Mouse (Mus musculus) neural tube, embryonic 15.5 days (tissue): ENCODE measurements around the gene Tapbpl. TPM values are rescaled to one million over a fixed set of nuclear protein-coding genes. Genes with fewer than 3 reads are reported as not detected.

Experiments
- ATAC-seq: fragments of 200-750 bp; cut with Nextera tagmentation; 2 replicates; pipeline ENCODE4 v1.8.0; 2017; ENCODE audit warnings: mild to moderate bottlenecking, moderate TSS enrichment, moderate library complexity; ENCODE audit not compliant: low FRiP score
- H3K27ac ChIP-seq: fragments of 300-500 bp; sonication (generic); replicated peaks from 2 replicates; pipeline ENCODE4 v1.5.1; 2015; ENCODE audit warnings: mild to moderate bottlenecking, inconsistent platforms
- H3K27me3 ChIP-seq: fragments of 300-500 bp; sonication (generic); replicated peaks from 2 replicates; pipeline ENCODE4 v1.6.1; 2015; ENCODE audit warnings: inconsistent platforms
- H3K36me3 ChIP-seq: fragments of 300-500 bp; sonication (generic); 2 replicates; pipeline ENCODE4 v1.6.1; 2015; ENCODE audit warnings: inconsistent platforms
- H3K4me1 ChIP-seq: fragments of 300-500 bp; sonication (generic); 2 replicates; pipeline ENCODE4 v1.6.1; 2015; ENCODE audit warnings: inconsistent platforms
- H3K4me2 ChIP-seq: fragments of 300-500 bp; sonication (generic); 2 replicates; pipeline ENCODE4 v1.6.1; 2015; ENCODE audit warnings: inconsistent platforms, mild to moderate bottlenecking, moderate library complexity
- H3K4me3 ChIP-seq: fragments of 300-500 bp; sonication (generic); replicated peaks from 2 replicates; pipeline ENCODE4 v1.5.1; 2015; ENCODE audit warnings: mild to moderate bottlenecking, inconsistent platforms
- H3K9ac ChIP-seq: fragments of 300-500 bp; sonication (generic); replicated peaks from 2 replicates; pipeline ENCODE4 v1.6.1; 2015; ENCODE audit warnings: mild to moderate bottlenecking, inconsistent platforms
- H3K9me3 ChIP-seq: fragments of 300-500 bp; sonication (generic); replicated peaks from 2 replicates; pipeline ENCODE4 v1.6.1; 2016; ENCODE audit warnings: inconsistent platforms
- WGBS: fragments of 180-500 bp; shearing (Covaris S2); methylation state at CpG from one replicate; pipeline ENCODE4 v1.1.7; 2015; ENCODE audit warnings: mixed read lengths; 5-methylcytosine and 5-hydroxymethylcytosine counted together
- polyA plus RNA-seq: library from polyadenylated mRNA; unstranded; fragments of >200 nt; fragmentation: Nextera tagmentation; extraction: Ambion mirVana; gene quantifications from 2 replicates; pipeline ENCODE4 v1.2.1, GENCODE M21; 2015

Gene Tapbpl
- polyA plus RNA-seq, 1 experiment from 2014 or later: 7.1 TPM

DNA sequence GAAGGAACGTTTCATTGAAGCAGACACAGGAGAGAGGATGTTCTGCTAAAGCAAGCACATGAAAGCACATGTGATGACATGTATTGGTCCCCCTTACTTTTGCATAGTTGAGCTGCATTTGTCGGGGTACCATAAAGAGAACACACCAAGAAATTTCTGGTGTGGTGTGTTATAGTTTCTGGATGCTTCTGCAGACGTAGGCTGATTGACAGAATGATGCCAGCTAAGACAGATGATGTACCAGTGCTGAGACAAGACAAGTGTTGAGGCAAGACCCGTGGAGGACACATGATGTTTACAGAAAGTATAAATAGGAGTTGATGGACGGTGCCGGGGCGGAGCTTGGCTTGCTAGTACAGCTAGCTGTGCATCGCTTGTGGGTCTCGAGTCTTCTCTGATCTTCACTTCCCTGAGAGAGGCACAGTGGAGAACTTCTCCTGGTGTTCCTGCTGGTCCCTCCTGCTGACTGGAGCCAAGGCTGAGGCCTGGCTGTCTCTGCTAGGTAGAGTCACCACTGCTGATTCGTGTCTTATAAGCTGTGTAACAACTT, 28.4 kb upstream of the Tapbpl start:
- Histone ChIP-seq H3K4me2 (no peak overlapping the region), H3K9ac (no peak overlapping the region), H3K4me3 (no peak overlapping the region), H3K36me3 (no peaks in the 10 kb centered on the region), H3K27me3 (no peaks in the 10 kb centered on the region), H3K4me1 (no peaks in the 10 kb centered on the region), H3K9me3 (no peaks in the 10 kb centered on the region), H3K27ac (no peak overlapping the region)
- 84% methylated on average over 10 of the region's 10 CpGs for WGBS
- no peak for ATAC-seq

DNA sequence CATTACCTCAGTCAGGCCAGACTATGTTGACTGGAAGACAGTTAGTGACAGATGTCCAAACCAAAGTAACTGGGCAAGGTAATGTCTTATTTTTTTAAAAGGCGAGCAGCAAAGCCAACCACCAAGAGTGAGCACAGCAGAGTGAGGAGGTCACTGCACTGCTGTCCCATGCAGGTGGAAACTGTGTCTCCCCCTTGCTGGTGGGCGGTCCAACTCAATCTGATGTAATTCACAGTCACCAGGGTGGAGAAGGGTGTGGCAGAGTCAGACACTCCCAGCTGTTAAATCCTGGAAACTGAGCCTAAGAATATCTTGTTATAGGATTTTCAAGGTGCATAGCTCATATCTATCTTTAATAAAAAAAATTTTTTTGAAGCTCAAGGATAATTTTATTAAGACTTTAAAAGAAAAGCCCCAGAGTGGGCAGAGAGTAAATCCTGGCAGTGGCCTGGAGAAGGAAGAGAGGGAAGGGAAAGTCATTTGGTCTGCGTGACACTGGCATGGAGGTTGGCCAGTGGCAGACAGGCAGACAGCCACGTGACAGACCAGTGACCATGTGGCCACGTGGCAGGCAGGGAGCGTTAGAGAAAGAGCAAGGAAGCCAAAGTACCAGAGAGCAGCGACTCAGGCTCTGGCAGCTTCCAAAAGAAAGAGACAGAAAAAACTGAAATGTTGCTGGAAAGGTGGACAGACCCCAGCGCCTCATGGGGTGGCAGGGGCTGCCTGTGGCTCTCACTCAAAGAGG, 24.7 kb upstream of the Tapbpl start:
- WGBS: 82% methylated on average over 8 of the region's 8 CpGs
- ATAC-seq: no peak
- H3K9me3 ChIP-seq: no peaks in the 10 kb centered on the region
- no peak overlapping the region for H3K27ac ChIP-seq
- no peaks in the 10 kb centered on the region for H3K27me3 ChIP-seq
- no peaks in the 10 kb centered on the region for H3K4me1 ChIP-seq
- H3K9ac ChIP-seq: no peak overlapping the region
- no peak overlapping the region for H3K4me3 ChIP-seq
- no peak overlapping the region for H3K4me2 ChIP-seq
- H3K36me3 ChIP-seq: no peaks in the 10 kb centered on the region

DNA sequence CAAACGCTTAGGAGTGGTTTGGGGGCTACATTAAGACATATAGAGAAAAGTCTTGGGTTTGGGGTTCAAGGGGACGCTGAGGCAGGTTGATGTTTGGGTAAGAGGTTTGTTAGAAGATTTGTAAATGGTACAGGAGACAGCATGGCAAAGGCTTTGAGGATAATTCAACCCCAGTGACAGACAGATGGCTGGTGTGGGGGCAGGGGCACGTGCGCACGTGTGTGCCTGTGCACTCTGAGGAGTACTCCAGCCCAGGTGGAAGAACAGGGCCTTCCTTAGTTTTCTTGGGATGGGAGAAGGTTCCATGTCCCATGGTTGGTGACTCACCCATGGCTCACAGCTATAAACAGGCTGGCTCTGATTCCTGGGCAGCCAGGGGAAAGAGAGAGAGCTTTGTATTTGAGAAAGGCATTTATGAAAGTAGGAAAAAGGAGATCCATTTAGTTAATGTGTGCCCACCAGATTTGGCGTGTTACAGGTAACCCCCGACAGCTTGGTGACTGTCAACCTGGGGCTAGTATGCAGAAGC, 23.9 kb upstream of the Tapbpl start:
- ATAC-seq: no peak
- Histone ChIP-seq H3K27me3 (no peaks in the 10 kb centered on the region), H3K9ac (no peak overlapping the region), H3K4me1 (no peaks in the 10 kb centered on the region), H3K9me3 (no peaks in the 10 kb centered on the region), H3K36me3 (no peaks in the 10 kb centered on the region), H3K27ac (no peak overlapping the region), H3K4me3 (no peak overlapping the region), H3K4me2 (no peak overlapping the region)
- WGBS: 91% methylated on average over 7 of the region's 7 CpGs

DNA sequence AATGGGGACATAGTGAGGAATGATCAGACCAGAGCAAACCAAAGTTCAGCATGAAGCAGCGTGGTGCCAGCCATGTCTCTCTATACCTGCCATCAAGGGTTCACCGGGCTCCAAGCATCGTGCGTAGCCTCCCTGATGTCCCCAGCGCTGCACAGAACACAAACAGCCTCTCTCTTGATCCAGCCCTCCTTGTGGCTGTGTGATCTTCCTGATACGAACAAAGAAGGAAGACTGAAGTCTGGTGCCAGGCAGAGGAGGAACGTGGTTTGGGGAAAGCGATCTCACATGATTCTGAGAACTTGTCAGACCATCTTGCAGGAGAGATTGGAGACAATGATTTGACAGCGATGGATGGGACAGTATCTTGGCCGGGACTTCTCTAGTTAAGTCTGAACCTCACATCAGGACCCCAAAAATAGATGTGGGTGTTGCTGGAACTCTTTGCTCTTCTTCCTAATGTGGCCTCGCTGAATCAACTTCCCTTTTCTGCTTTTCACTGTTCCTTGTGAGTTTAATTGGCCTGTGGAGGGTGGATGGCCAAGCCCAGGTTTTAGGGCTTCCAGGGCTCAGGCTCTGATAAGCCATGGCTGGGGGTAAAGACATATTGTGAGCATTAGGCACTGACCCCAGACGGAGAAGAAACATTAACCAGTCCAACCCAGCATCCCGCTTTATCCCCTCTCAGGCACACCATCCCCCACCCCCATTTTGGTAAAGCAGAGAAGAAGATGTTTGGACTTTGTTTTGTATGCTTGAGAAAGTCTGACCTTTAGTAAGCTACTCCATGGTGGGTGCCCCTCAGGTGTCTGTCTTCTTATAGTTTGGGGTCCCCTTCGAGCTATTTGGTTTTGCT, 22.4 kb upstream of the Tapbpl start:
- Histone ChIP-seq H3K27me3 (no peaks in the 10 kb centered on the region), H3K27ac (no peak overlapping the region), H3K36me3 (no peaks in the 10 kb centered on the region), H3K9me3 (no peaks in the 10 kb centered on the region), H3K4me1 (no peaks in the 10 kb centered on the region), H3K4me3 (no peak overlapping the region), H3K4me2 (no peak overlapping the region), H3K9ac (no peak overlapping the region)
- 84% methylated on average over 14 of the region's 14 CpGs for WGBS
- ATAC-seq: no peak

DNA sequence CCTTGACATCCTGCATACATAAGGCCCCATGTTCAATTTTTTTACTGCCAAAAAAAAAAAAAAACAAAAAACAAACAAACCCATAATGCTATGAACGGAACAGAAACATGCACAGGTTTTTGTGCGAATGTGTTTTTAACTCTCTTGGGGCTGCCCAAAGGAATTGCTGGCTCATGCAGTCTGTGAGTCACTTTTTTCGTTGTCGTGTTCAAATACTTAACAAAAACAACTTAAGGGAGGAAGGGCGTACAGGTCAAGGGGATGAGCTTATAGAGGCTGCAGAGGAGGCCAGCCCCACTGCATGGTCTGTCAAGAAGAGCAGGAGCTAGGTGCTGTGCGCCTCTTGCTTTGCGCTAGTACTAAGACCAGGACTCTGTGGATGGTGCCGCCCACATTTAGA, 21.1 kb upstream of the Tapbpl start:
- no peaks in the 10 kb centered on the region for H3K4me1 ChIP-seq
- H3K4me2 ChIP-seq: no peak overlapping the region
- ATAC-seq: no peak
- H3K4me3 ChIP-seq: no peak overlapping the region
- no peak overlapping the region for H3K9ac ChIP-seq
- H3K9me3 ChIP-seq: no peaks in the 10 kb centered on the region
- 95% methylated on average over 8 of the region's 8 CpGs for WGBS
- H3K27me3 ChIP-seq: no peaks in the 10 kb centered on the region
- no peak overlapping the region for H3K27ac ChIP-seq
- H3K36me3 ChIP-seq: no peaks in the 10 kb centered on the region

DNA sequence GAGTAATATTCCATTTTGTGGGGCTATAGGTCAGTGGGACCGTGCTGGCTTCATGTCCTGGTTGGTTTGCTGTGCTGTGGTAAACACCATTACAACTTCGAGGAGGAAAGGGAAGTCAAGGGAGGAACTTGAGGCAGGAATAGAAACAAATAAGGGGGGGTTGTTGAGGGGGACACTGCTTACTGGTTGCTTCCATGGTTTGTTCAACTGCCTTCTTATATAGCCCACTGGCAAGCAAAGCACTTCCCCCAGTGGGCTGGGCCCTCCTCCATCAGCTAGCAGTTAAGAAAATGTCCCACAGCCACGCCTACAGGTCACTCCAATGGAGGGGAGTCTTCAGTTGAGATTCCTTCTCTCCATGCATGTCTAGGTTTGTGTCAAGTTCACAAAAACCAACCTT, 20.6 kb upstream of the Tapbpl start:
- no peak overlapping the region for H3K4me3 ChIP-seq
- H3K27ac ChIP-seq: no peak overlapping the region
- no peak for ATAC-seq
- 92% methylated on average over 3 of the region's 3 CpGs for WGBS
- H3K4me1 ChIP-seq: no peaks in the 10 kb centered on the region
- no peak overlapping the region for H3K9ac ChIP-seq
- H3K36me3 ChIP-seq: no peaks in the 10 kb centered on the region
- H3K9me3 ChIP-seq: no peaks in the 10 kb centered on the region
- no peaks in the 10 kb centered on the region for H3K27me3 ChIP-seq
- no peak overlapping the region for H3K4me2 ChIP-seq

DNA sequence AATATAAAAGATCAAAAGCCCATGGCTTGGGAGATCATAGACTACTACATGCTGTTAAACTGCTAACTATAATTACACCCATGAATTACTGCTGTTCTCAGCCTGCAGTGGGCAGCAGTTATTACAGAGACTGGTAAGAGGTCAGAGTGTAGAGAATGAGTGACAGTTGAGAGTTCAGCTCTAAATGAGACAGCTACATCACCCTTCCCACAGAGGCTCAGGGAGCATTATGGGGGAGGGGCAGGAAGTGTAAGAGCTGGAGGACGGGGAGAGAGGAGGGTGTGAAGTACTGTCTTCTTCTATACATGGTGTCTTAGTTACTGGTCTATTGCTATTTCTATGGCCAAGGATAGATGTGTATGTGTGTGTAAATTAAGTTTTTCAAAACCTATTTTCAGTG, 12.9 kb upstream of the Tapbpl start:
- Histone ChIP-seq H3K4me1 (no peaks in the 10 kb centered on the region), H3K9me3 (no peaks in the 10 kb centered on the region), H3K36me3 (no peaks in the 10 kb centered on the region), H3K27me3 (no peaks in the 10 kb centered on the region), H3K4me3 (no peak overlapping the region), H3K27ac (no peak overlapping the region), H3K9ac (no peak overlapping the region), H3K4me2 (no peak overlapping the region)
- WGBS: 33% methylated on average over 1 of the region's 1 CpGs
- no peak for ATAC-seq

DNA sequence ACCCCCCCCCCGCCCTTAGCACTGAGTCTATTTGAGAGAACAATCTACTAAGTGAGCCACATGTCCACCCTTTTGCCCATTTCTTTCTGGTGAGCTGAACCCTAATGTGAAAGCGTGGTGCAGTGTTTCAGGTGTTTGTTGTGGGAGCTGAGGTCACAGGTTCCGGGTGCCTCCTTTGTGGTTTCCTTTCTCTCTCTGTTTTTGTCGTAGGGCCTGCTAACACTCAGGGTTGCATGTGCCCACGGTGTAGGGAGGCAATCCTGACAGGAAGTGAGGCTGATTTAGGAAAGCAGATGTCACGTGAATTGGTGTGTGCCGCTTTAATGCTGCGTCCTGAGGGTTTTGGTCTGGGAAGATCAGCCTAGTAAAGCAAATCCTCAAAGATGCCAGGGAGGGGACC, 9.9 kb upstream of the Tapbpl start:
- no peak for ATAC-seq
- no peaks in the 10 kb centered on the region for H3K4me1 ChIP-seq
- no peak overlapping the region for H3K9ac ChIP-seq
- H3K27me3 ChIP-seq: no peaks in the 10 kb centered on the region
- H3K27ac ChIP-seq: no peak overlapping the region
- no peaks in the 10 kb centered on the region for H3K9me3 ChIP-seq
- H3K36me3 ChIP-seq: no peaks in the 10 kb centered on the region
- 86% methylated on average over 8 of the region's 8 CpGs for WGBS
- no peak overlapping the region for H3K4me2 ChIP-seq
- no peak overlapping the region for H3K4me3 ChIP-seq

DNA sequence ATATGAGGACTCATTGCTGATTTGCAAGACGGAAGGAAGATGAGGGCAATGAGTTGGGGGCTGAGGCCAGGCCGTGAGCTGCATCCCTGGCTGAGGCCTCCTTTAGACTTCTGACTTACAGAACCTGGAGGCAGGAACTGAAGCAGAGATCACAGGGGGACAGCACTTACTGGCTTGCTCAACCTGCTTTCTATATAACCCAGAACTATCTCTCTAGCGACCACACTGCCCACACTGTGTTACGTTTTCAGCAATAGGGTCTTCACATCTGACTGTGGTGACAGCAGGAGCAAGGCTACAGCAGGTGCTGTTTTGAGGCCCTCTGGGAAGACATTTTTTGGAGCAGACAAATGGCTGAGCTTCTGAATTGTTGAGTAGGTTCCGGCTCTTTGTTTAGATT, 9.0 kb upstream of the Tapbpl start:
- WGBS: 72% methylated on average over 5 of the region's 5 CpGs
- no peaks in the 10 kb centered on the region for H3K9me3 ChIP-seq
- H3K4me1 ChIP-seq: no peaks in the 10 kb centered on the region
- no peaks in the 10 kb centered on the region for H3K36me3 ChIP-seq
- no peaks in the 10 kb centered on the region for H3K27me3 ChIP-seq
- H3K4me2 ChIP-seq: no peak overlapping the region
- H3K27ac ChIP-seq: no peak overlapping the region
- no peak overlapping the region for H3K4me3 ChIP-seq
- no peak overlapping the region for H3K9ac ChIP-seq
- no peak for ATAC-seq

DNA sequence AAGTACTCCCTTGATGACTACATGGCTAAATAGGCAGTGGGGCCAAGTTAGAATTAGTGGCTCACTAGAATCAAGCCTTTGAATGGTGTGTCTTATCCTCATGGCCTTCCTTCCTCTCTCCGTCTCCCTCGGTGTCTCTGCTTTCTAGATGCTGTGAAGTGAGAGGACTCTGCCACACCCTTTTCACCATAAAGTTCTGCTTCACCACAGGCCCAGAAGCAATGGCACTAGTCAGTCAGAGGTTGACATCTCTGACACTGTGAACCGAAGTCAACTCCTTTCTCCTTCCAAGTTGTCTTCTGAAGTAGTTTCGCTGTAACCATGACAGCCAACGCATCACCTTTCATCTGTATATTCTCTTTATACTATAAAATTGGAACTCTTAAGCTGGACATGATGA, 7.9 kb upstream of the Tapbpl start:
- H3K4me1 ChIP-seq: no peaks in the 10 kb centered on the region
- H3K9ac ChIP-seq: no peak overlapping the region
- H3K27me3 ChIP-seq: no peaks in the 10 kb centered on the region
- H3K27ac ChIP-seq: no peak overlapping the region
- H3K36me3 ChIP-seq: no peaks in the 10 kb centered on the region
- 92% methylated on average over 5 of the region's 5 CpGs for WGBS
- no peak overlapping the region for H3K4me3 ChIP-seq
- H3K9me3 ChIP-seq: no peaks in the 10 kb centered on the region
- ATAC-seq: no peak
- H3K4me2 ChIP-seq: no peak overlapping the region

DNA sequence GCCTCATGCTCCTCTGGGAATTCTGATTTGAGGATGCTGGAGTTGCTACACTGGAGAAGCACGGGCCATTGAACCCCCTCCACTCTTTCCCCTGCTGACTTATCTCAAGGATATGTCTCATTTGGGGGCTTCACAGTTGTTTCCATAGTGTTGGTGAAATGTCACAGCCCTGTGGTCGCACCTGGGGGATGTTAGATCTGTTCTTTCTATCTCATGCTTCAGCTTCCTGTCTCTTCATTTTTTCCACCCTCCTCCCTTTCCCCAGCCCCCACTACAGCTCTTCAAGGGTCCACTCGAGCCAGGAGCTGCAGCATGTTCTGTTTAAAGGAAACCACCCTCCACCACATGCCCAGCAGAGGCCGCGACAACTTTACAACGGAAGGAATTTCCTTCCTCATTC, 6.7 kb upstream of the Tapbpl start:
- Histone ChIP-seq H3K27ac (no peak overlapping the region), H3K4me1 (no peaks in the 10 kb centered on the region), H3K4me3 (no peak overlapping the region), H3K9ac (no peak overlapping the region), H3K4me2 (no peak overlapping the region), H3K9me3 (no peaks in the 10 kb centered on the region), H3K27me3 (no peaks in the 10 kb centered on the region), H3K36me3 (no peaks in the 10 kb centered on the region)
- 74% methylated on average over 6 of the region's 6 CpGs for WGBS
- ATAC-seq: no peak

DNA sequence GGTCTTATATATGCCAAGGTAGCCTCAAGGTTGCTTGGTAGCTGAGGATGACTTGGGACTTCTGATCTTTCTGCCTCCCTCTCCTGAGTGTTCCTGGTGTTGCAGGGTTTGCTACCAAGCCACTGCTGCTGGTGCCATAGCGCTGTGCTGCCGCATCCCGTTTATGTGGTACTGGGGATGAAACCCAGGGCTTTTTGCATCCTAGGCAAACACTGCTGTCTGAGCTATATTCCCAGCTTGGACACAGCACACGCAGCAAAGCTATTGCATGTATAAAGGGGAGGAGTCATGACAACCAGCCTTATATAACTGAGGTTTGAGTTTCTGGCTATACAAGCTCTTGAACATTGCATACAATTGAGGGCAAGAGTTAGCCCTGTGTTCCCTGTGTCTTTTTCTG, 5.8 kb upstream of the Tapbpl start:
- H3K36me3 ChIP-seq: no peaks in the 10 kb centered on the region
- no peaks in the 10 kb centered on the region for H3K27me3 ChIP-seq
- H3K4me1 ChIP-seq: no peaks in the 10 kb centered on the region
- H3K9me3 ChIP-seq: no peaks in the 10 kb centered on the region
- no peak overlapping the region for H3K4me2 ChIP-seq
- H3K27ac ChIP-seq: no peak overlapping the region
- no peak for ATAC-seq
- H3K4me3 ChIP-seq: no peak overlapping the region
- WGBS: 84% methylated on average over 4 of the region's 4 CpGs
- H3K9ac ChIP-seq: no peak overlapping the region
